Mouse (Mus musculus) midbrain, embryonic 14.5 days (tissue): ENCODE results near the gene Gna15. TPM values are rescaled to one million over a fixed set of nuclear protein-coding genes. Genes with fewer than 3 reads are reported as not detected.

Source experiments
- ATAC-seq: fragments of 200-750 bp; cut with Nextera tagmentation; 2 replicates; pipeline ENCODE4 v1.8.0; 2017; ENCODE audit warnings: moderate number of reproducible peaks, moderate library complexity; ENCODE audit not compliant: low FRiP score, low TSS enrichment
- DNase-seq: peaks from one replicate; pipeline ENCODE4 v3.0.0-alpha.2; 2015
- H3K27ac ChIP-seq: fragments of 300-500 bp; sonication (generic); replicated peaks from 2 replicates; pipeline ENCODE4 v1.5.1; 2014; ENCODE audit warnings: mild to moderate bottlenecking, low read depth, low read length, moderate library complexity
- H3K27me3 ChIP-seq: fragments of 300-500 bp; sonication (generic); 2 replicates; pipeline ENCODE4 v1.6.1; 2014; ENCODE audit warnings: low read length, control low read depth, mixed read lengths; ENCODE audit not compliant: control insufficient read depth, insufficient read depth
- H3K36me3 ChIP-seq: fragments of 300-500 bp; sonication (generic); 2 replicates; pipeline ENCODE4 v1.6.1; 2014; ENCODE audit warnings: low read length, control low read depth; ENCODE audit not compliant: control insufficient read depth, insufficient read depth
- H3K4me1 ChIP-seq: fragments of 300-500 bp; sonication (generic); 2 replicates; pipeline ENCODE4 v1.6.1; 2014; ENCODE audit warnings: mild to moderate bottlenecking, antibody characterized with exemption, low read length, control low read depth; ENCODE audit not compliant: control insufficient read depth, insufficient read depth
- H3K4me2 ChIP-seq: fragments of 300-500 bp; sonication (generic); 2 replicates; pipeline ENCODE4 v1.6.1; 2014; ENCODE audit warnings: mild to moderate bottlenecking, low read length, moderate library complexity
- H3K4me3 ChIP-seq: fragments of 300-500 bp; sonication (generic); replicated peaks from 2 replicates; pipeline ENCODE4 v1.5.1; 2014; ENCODE audit warnings: low read depth, low read length
- H3K9ac ChIP-seq: fragments of 300-500 bp; sonication (generic); replicated peaks from 2 replicates; pipeline ENCODE4 v1.6.1; 2014; ENCODE audit warnings: mild to moderate bottlenecking, low read length, moderate library complexity
- H3K9me3 ChIP-seq: fragments of 300-500 bp; sonication (generic); 2 replicates; pipeline ENCODE4 v1.6.1; 2016; ENCODE audit warnings: low read length, control low read depth, mixed read lengths; ENCODE audit not compliant: control insufficient read depth
- WGBS: fragments of 180-500 bp; shearing (Covaris S2); extraction: QIAGEN DNeasy Blood & Tissue Kit; methylation state at CpG from one replicate; pipeline ENCODE4 v1.1.7; 2014; 5-methylcytosine and 5-hydroxymethylcytosine counted together
- polyA plus RNA-seq: library from polyadenylated mRNA; unstranded; fragments of >200 nt; fragmentation: Nextera tagmentation; extraction: Ambion mirVana; gene quantifications from 2 replicates; pipeline ENCODE4 v1.2.1, GENCODE M21; 2014

Gene Gna15
- polyA plus RNA-seq, 1 experiment from 2014 or later: 0.88 TPM

GRCm38 (mm10) chr10:81523570-81523969 is 455 bp downstream of the Gna15 start:
- Histone ChIP-seq H3K36me3 (0 out of 2 replicates have a peak, but pooled peaks cover 4% of the 10 kb centered on the region), H3K9ac (no peak overlapping the region)
- 23% methylated on average over 19 of the region's 19 CpGs for WGBS

DNA sequence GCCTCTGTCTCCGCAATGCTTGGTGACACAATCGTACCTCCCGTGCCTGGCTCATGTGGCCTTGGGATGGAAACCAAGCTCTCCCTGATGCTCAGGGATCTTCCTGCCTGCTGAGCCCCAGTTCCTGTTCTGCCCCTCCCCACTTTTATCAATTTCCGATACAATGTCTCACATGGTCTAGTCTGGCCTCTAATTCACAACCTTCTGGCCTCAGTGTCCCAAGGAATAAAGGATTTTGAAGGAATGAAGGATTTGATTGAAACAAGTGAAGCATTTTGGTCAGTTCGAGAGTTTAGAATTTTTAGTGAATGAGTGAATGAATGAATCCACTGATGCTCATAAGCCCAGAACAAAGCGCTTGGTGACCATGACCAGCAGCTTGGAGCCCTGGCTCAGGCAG is 883 bp downstream of the Gna15 start:
- DNase-seq (no peak), ATAC-seq (no peak)
- whole genome bisulfite sequencing: 70% methylated on average over 6 of the region's 6 CpGs
- no peaks in the 10 kb centered on the region for H3K9me3 ChIP-seq
- no peak overlapping the region for H3K4me3 ChIP-seq
- H3K4me2 ChIP-seq: no peak overlapping the region
- H3K27ac ChIP-seq: no peak overlapping the region
- H3K4me1 ChIP-seq: no peaks in the 10 kb centered on the region
- no peaks in the 10 kb centered on the region for H3K27me3 ChIP-seq
- H3K36me3 ChIP-seq: 0 out of 2 replicates have a peak, but pooled peaks cover 2% of the 10 kb centered on the region
- no peak overlapping the region for H3K9ac ChIP-seq

More at GRCm38 (mm10) chr10:81523570-81523969, 455 bp downstream of the Gna15 start:
- H3K4me1 ChIP-seq: no peaks in the 10 kb centered on the region
- DNase-seq (no peak), ATAC-seq (no peak)
- no peak overlapping the region for H3K27ac ChIP-seq
- H3K4me2 ChIP-seq: no peak overlapping the region
- H3K9me3 ChIP-seq: no peaks in the 10 kb centered on the region
- no peaks in the 10 kb centered on the region for H3K27me3 ChIP-seq
- no peak overlapping the region for H3K4me3 ChIP-seq

- WGBS: 80% methylated on average over 3 of the region's 3 CpGs
- no peak overlapping the region for H3K4me2 ChIP-seq
- no peaks in the 10 kb centered on the region for H3K36me3 ChIP-seq
- ATAC-seq: no peak
- H3K4me1 ChIP-seq: no peaks in the 10 kb centered on the region
- H3K27me3 ChIP-seq: no peaks in the 10 kb centered on the region
- H3K4me3 ChIP-seq: no peak overlapping the region
- H3K9ac ChIP-seq: no peak overlapping the region
- no peak for DNase-seq
- no peak overlapping the region for H3K27ac ChIP-seq
- no peaks in the 10 kb centered on the region for H3K9me3 ChIP-seq
Observed at GRCm38 (mm10) chr10:81519978-81520365, 4.1 kb downstream of the Gna15 start.

- Histone ChIP-seq H3K36me3 (no peaks in the 10 kb centered on the region), H3K4me2 (no peak overlapping the region), H3K9ac (no peak overlapping the region), H3K27ac (no peak overlapping the region), H3K9me3 (no peaks in the 10 kb centered on the region), H3K4me1 (no peaks in the 10 kb centered on the region), H3K4me3 (no peak overlapping the region), H3K27me3 (no peaks in the 10 kb centered on the region)
- ATAC-seq: no peak
- no peak for DNase-seq
- WGBS: 92% methylated on average over 6 of the region's 6 CpGs
Observed at GRCm38 (mm10) chr10:81519227-81519977, 4.6 kb downstream of the Gna15 start.

DNA sequence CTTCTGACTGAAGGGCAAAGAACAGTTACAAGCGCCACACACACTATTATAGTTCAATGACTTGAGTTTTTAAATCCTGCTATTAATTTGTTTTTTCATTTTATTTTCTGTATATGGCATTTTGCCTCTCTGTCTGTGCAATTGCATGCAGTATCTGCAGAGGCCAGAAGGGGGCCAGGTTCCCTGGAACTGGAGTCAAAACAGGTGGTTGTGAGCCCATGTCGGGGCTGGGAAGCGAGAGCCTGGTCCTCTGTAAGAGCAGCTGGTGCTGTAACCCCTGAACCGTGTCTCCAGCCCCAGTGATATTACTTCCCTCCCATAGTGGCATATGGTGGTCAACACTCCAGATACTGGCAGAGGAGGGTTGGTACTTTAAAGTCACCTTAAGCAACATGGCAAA is 5.5 kb downstream of the Gna15 start:
- H3K4me1 ChIP-seq: no peaks in the 10 kb centered on the region
- H3K27me3 ChIP-seq: no peaks in the 10 kb centered on the region
- H3K4me2 ChIP-seq: no peak overlapping the region
- H3K4me3 ChIP-seq: no peak overlapping the region
- H3K27ac ChIP-seq: no peak overlapping the region
- DNase-seq: peak; percentile 79
- H3K9ac ChIP-seq: no peak overlapping the region
- H3K9me3 ChIP-seq: no peaks in the 10 kb centered on the region
- ATAC-seq: no peak
- H3K36me3 ChIP-seq: no peaks in the 10 kb centered on the region
- 12% methylated on average over 4 of the region's 4 CpGs for WGBS

- no peak for ATAC-seq
Observed at GRCm38 (mm10) chr10:81517227-81517626, 6.8 kb downstream of the Gna15 start.

DNA sequence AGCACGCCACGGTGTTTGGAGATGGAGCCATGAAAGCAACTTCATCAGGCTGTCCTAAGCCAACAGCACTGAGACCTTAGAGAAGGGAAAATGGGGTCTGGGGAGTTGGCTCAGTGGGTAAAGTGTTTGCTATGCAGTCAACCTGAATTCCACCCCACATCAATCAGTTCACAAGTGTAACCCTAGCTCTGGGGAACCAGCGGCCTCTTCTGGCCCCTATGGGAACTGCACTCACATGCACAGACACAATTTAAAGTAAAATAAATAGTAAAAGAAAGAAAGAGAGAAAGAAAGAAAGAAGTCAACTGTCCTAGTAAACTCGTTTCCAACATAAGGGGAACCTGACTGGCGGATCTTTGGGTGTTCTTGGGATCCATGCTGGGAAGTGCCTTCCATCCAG is 10.2 kb downstream of the Gna15 start:
- H3K4me2 ChIP-seq: no peak overlapping the region
- H3K4me3 ChIP-seq: no peak overlapping the region
- H3K4me1 ChIP-seq: no peaks in the 10 kb centered on the region
- no peak for DNase-seq
- H3K27me3 ChIP-seq: no peaks in the 10 kb centered on the region
- H3K36me3 ChIP-seq: no peaks in the 10 kb centered on the region
- H3K9ac ChIP-seq: no peak overlapping the region
- H3K27ac ChIP-seq: no peak overlapping the region
- 82% methylated on average over 5 of the region's 5 CpGs for WGBS
- H3K9me3 ChIP-seq: no peaks in the 10 kb centered on the region
- no peak for ATAC-seq

More at GRCm38 (mm10) chr10:81517227-81517626, 6.8 kb downstream of the Gna15 start:
- no peaks in the 10 kb centered on the region for H3K36me3 ChIP-seq
- H3K27me3 ChIP-seq: no peaks in the 10 kb centered on the region
- no peak overlapping the region for H3K4me2 ChIP-seq
- no peak for DNase-seq
- H3K27ac ChIP-seq: no peak overlapping the region
- no peaks in the 10 kb centered on the region for H3K4me1 ChIP-seq
- 84% methylated on average over 8 of the region's 8 CpGs for WGBS
- H3K4me3 ChIP-seq: no peak overlapping the region
- H3K9ac ChIP-seq: no peak overlapping the region
- H3K9me3 ChIP-seq: no peaks in the 10 kb centered on the region

DNA sequence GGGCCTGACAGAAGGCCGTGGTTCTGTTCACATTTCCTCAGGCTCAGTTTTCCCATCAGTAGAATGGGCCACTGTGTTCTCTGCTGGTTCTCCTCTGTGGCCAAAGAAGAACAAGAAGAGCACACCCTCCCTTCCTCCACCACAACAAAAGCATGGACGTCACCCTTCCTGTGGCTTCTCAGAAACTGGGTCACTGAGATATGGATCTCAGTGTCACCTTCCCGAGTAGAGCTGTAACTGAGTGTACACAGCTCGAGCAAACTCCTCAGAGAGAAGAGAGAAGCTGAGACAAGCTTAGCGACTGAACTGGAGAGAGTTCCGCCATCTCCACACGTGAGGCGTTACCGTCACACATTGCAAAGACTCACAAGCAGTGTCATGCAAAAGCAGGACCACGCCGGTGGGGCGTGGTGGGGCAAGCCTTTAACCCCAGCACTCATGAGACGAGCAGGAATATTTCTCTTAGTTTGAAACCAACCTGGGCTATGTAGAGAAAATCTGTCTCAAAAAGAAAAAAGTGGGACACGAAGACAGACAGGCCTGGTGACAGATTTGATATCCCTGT is 13.7 kb downstream of the Gna15 start:
- H3K4me1 ChIP-seq: no peaks in the 10 kb centered on the region
- H3K4me3 ChIP-seq: no peak overlapping the region
- DNase-seq (no peak), ATAC-seq (no peak)
- no peak overlapping the region for H3K4me2 ChIP-seq
- H3K9me3 ChIP-seq: no peaks in the 10 kb centered on the region
- H3K27me3 ChIP-seq: no peaks in the 10 kb centered on the region
- H3K36me3 ChIP-seq: no peaks in the 10 kb centered on the region
- H3K9ac ChIP-seq: no peak overlapping the region
- H3K27ac ChIP-seq: no peak overlapping the region
- 80% methylated on average over 14 of the region's 14 CpGs for WGBS
